Mouse (Mus musculus): ENCODE measurements around the gene Lama5.

Gene Lama5

DNA sequence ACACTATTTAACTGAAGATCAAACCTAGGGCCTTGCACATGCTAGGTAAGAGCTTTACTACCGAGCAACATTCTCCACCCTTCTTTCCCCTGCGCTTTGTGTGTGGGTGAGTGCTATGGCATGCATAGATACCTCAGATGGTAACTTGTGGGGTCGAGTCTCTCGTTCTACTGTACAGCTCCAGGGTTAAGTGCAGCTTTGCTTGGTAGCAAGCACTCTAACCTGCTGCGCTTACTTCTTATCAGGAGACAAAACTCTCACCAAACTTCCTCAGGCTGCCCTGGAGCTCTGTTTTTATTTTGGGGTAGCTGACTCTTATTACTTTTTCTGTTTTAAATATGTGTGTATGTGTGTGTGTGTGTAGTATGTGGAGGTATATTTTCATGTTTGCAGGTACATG is 90.2 kb downstream of the Lama5 start:
- no peak for DNase-seq (ENCODE audit: low read depth)

DNA sequence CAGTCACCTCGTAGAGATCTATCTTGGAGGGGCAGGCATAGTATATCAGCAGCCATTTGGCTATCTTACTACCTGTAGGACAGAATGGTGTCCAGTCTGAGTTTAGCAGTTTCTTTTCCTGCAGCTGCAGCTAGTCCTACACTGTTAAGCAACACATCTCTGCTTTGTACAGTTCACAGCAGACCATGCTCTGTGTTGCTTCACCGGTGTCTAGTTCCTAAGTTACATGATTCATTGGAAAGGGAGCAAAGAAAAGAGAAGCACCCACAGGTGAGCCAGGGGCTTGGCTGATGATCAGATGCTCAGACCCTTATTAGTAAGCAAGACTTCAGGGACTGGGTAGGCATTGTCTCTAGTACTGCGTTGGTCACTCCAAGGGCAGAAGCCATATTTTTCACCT is 91.7 kb downstream of the Lama5 start:
- no peak for DNase-seq (ENCODE audit: low read depth)

DNA sequence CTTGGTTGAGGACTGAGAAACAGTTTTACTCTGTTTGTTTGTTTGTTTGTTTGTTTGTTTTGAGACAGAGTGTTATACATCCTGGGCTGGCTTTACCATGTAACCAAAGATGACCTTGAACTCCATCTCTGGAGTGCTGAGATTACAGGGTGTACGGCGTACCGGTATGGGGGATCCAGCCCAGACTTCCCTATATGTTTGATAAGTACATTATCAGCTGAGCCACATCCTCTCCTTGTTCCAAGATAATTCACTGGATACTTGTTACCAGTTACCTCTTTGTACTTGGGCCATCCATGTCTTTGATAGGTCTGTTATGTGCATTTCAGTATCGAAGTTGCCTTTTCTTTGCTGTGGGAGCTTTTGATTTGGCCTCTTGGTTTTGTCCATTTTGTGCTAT is 92.4 kb downstream of the Lama5 start:
- no peak for DNase-seq (ENCODE audit: low read depth)

DNA sequence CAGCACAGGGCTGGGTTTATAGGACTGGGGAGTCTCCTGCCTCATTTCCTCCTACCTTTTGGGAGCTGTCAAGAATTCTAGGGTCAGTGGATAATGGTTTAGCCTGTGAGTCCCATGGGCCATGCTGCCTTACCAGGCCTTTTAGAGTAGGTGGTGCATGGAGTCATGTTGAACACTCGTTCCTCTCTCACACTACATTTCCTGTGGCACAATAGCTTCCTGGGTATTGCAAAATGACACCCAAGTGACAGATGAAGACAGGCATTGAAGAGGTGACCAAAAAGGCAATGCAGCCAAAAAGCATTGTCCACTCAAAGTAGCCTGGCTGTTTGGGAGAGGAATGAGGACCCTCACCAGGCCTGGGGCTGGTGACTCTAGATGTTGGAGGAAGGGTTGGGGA is 98.0 kb downstream of the Lama5 start:
- DNase-seq (ENCODE audit: low read depth), result no peak
